8 mouse cellular contexts compared by ENCODE assay signal in genomic region chr9:65188599-65188998, GRCm38 (mm10). TPM values are rescaled to one million over a fixed set of nuclear protein-coding genes. Genes with fewer than 3 reads are reported as not detected.
DNase-seq lines count a peak whose midpoint lies in the region; ATAC-seq and TF ChIP-seq lines count a peak whose summit lies in the region.

No protein-coding gene starts in this region.

- 0% methylated on average over 3 of the region's 3 CpGs for WGBS in limb, embryonic 12.5 days
- WGBS in midbrain, postnatal 0 days, result 7% methylated on average over 3 of the region's 3 CpGs
- WGBS in spleen, adult 2 months, result 8% methylated on average over 3 of the region's 3 CpGs

- ATAC-seq in limb, embryonic 12.5 days (ENCODE audit: insufficient number of reproducible peaks, insufficient read depth, low FRiP score, low TSS enrichment, low read depth), result 0 out of 2 replicates have a peak, but pooled peaks have one; percentile 15
- peak; percentile 56; the same call in 1 of the 2 replicates for ATAC-seq in midbrain, postnatal 0 days (ENCODE audit: low FRiP score)

- no peak overlapping the region for H3K4me2 ChIP-seq in limb, embryonic 12.5 days
- no peak overlapping the region for H3K4me2 ChIP-seq in midbrain, postnatal 0 days (ENCODE audit: low read depth, low read length, poor library complexity, severe bottlenecking)

- H3K36me3 ChIP-seq in limb, embryonic 12.5 days, result 0 out of 2 replicates have a peak, but pooled peaks cover 5% of the 10 kb centered on the region
- peaks cover 16% of the 10 kb centered on the region for H3K36me3 ChIP-seq in midbrain, postnatal 0 days (ENCODE audit: insufficient read depth, low read length)
- H3K36me3 ChIP-seq in spleen, adult 2 months (ENCODE audit: control insufficient read depth, insufficient read depth, low read length), result no peaks in the 10 kb centered on the region

- no peak overlapping the region for H3K4me3 ChIP-seq in cortical plate, adult 2 months (ENCODE audit: insufficient read depth, low read length)
- no peak overlapping the region for H3K4me3 ChIP-seq in limb, embryonic 12.5 days (replicated peaks)
- H3K4me3 ChIP-seq in midbrain, postnatal 0 days (ENCODE audit: low read depth, low read length), result no peak overlapping the region
- no peak overlapping the region for H3K4me3 ChIP-seq in spleen, adult 2 months (ENCODE audit: extremely low read depth, insufficient read depth, insufficient read length)

- H3K9me3 ChIP-seq in limb, embryonic 12.5 days, result no peaks in the 10 kb centered on the region
- no peaks in the 10 kb centered on the region for H3K9me3 ChIP-seq in midbrain, postnatal 0 days (ENCODE audit: low read length)

- H3K4me1 ChIP-seq in cortical plate, adult 2 months (ENCODE audit: control insufficient read depth, insufficient read depth, low read length), result no peaks in the 10 kb centered on the region
- peaks cover 20% of the 10 kb centered on the region for H3K4me1 ChIP-seq in limb, embryonic 12.5 days (replicated peaks)
- no peaks in the 10 kb centered on the region for H3K4me1 ChIP-seq in midbrain, postnatal 0 days (ENCODE audit: insufficient read depth, low read length)
- peaks cover 10% of the 10 kb centered on the region for H3K4me1 ChIP-seq in spleen, adult 2 months (ENCODE audit: control insufficient read depth, insufficient read depth, insufficient read length)

- H3K27me3 ChIP-seq in limb, embryonic 12.5 days, result peaks cover 5% of the 10 kb centered on the region; the same call in 1 of the 2 replicates
- H3K27me3 ChIP-seq in midbrain, postnatal 0 days (ENCODE audit: insufficient read depth, low read length), result no peaks in the 10 kb centered on the region
- no peaks in the 10 kb centered on the region for H3K27me3 ChIP-seq in spleen, adult 2 months (ENCODE audit: control insufficient read depth, insufficient read depth, low read length)

- intact Hi-C loops in gastrocnemius, postnatal 14 days (cut with DNase I; ENCODE audit: low total_unique reads), result loop anchor here (5.0 kb wide), 1 partner anchor 56 kb away; no protein-coding TSS in a partner anchor

- peak; percentile 63 to 68 for DNase-seq in urinary bladder, adult 18-20 months (ENCODE audit: low spot score in 2 of 2)
- DNase-seq in urinary bladder, adult 2 months (ENCODE audit: low spot score), result no peak
- DNase-seq in gastrocnemius, postnatal 14 days, result peak; percentile 76
- peak; percentile 75 to 94 for DNase-seq in kidney, adult 8-10 months
- peak; percentile 96 for DNase-seq in midbrain, postnatal 0 days (ENCODE audit: low spot score)
- DNase-seq in spleen, adult 2 months (ENCODE audit: low read depth in 1 of 2, low spot score in 2 of 2), result peak; percentile 70 to 76

- TF ChIP-seq POLR2A in cortical plate, adult 2 months (IDR thresholded peaks at IDR 0.05; ENCODE audit: extremely low read depth, insufficient read depth, low read length), result no peak
- no peak for TF ChIP-seq POLR2A in spleen, adult 2 months (IDR thresholded peaks at IDR 0.05; ENCODE audit: low read depth, low read length)

- H3K9ac ChIP-seq in limb, embryonic 12.5 days (replicated peaks), result no peak overlapping the region
- H3K9ac ChIP-seq in midbrain, postnatal 0 days (replicated peaks; ENCODE audit: low read length, poor library complexity, severe bottlenecking), result no peak overlapping the region

- no peak overlapping the region for H3K27ac ChIP-seq in cortical plate, adult 2 months (ENCODE audit: insufficient read depth, low read length)
- H3K27ac ChIP-seq in limb, embryonic 12.5 days, result no peak overlapping the region
- H3K27ac ChIP-seq in midbrain, postnatal 0 days (ENCODE audit: low read depth, low read length), result no peak overlapping the region
- H3K27ac ChIP-seq in spleen, adult 2 months (ENCODE audit: insufficient read depth, low read length), result no peak overlapping the region

- TF ChIP-seq CTCF in cortical plate, adult 2 months (IDR thresholded peaks at IDR 0.05; ENCODE audit: extremely low read depth, insufficient read depth, low read length), result peak; percentile 95
- TF ChIP-seq CTCF in midbrain, postnatal 0 days (IDR thresholded peaks at IDR 0.05), result peak; percentile 97
- TF ChIP-seq CTCF in spleen, adult 2 months (IDR thresholded peaks at IDR 0.05; ENCODE audit: extremely low read depth, insufficient read depth, insufficient read length, insufficient replicate concordance), result peak; percentile 90; the same call in 1 of the 2 replicates

RNA-seq across cellular contexts. Expression of gene Parp16, which starts 6.6 kb away (rescaled TPM):
- 4.4 and 4.5 TPM in 2 replicates for polyA plus RNA-seq in urinary bladder, adult 2 months (2012; rRNA removed)
- 4.1 and 4.2 TPM in 2 replicates for polyA plus RNA-seq in cortical plate, adult 2 months (2012; rRNA removed)
- 1 to 10 TPM; 4.9 to 5.4 TPM for total RNA-seq in gastrocnemius, postnatal 14 days (2021)
- polyA plus RNA-seq in limb, embryonic 12.5 days (2016; fragmentation: Nextera tagmentation; extraction: Ambion mirVana), result 8.2 and 8.7 TPM in 2 replicates
- total RNA-seq in midbrain, postnatal 0 days (2014; rRNA removed), result 7.5 and 8.0 TPM in 2 replicates
- polyA plus RNA-seq in midbrain, postnatal 0 days (2015; fragmentation: Nextera tagmentation; extraction: Ambion mirVana), result 7.0 and 7.7 TPM in 2 replicates
- 7.4 and 9.1 TPM in 2 replicates for polyA plus RNA-seq in spleen, adult 2 months (2012; rRNA removed)

RNA-seq across cellular contexts. Expression of gene Igdcc3, which starts 47.6 kb away (rescaled TPM):
- polyA plus RNA-seq in urinary bladder, adult 2 months (2012; rRNA removed), result 2.3 and 2.7 TPM in 2 replicates
- polyA plus RNA-seq in cortical plate, adult 2 months (2012; rRNA removed), result 1.3 and 2.0 TPM in 2 replicates
- under 1 TPM; 0.37 to 0.58 TPM for total RNA-seq in gastrocnemius, postnatal 14 days (2021)
- polyA plus RNA-seq in limb, embryonic 12.5 days (2016; fragmentation: Nextera tagmentation; extraction: Ambion mirVana), result 6.2 and 6.4 TPM in 2 replicates
- total RNA-seq in midbrain, postnatal 0 days (2014; rRNA removed), result 5.3 and 7.7 TPM in 2 replicates
- polyA plus RNA-seq in midbrain, postnatal 0 days (2015; fragmentation: Nextera tagmentation; extraction: Ambion mirVana), result 6.4 and 6.6 TPM in 2 replicates
- 0.27 and 0.30 TPM in 2 replicates for polyA plus RNA-seq in spleen, adult 2 months (2012; rRNA removed)
